Mouse (Mus musculus) neural tube, embryonic 12.5 days (tissue): ENCODE data around the gene Popdc2. TPM values are rescaled to one million over a fixed set of nuclear protein-coding genes. Genes with fewer than 3 reads are reported as not detected.
A peak's percentile ranks its signal among the peaks of the same experiment; 100 is the strongest.
"Not testable (repeated sequence)": the region's sequence is repeated elsewhere in the genome, so short reads cannot be mapped to it uniquely, and the experiment has no call there.

ENCODE experiments used
- ATAC-seq: fragments of 200-750 bp; cut with Nextera tagmentation; 2 replicates; pipeline ENCODE4 v1.8.0; 2017; ENCODE audit warnings: low read depth, mild to moderate bottlenecking, moderate TSS enrichment, moderate library complexity; ENCODE audit not compliant: low FRiP score
- H3K27ac ChIP-seq: fragments of 300-500 bp; sonication (generic); 2 replicates; pipeline ENCODE4 v1.5.1; 2016
- H3K27me3 ChIP-seq: fragments of 300-500 bp; sonication (generic); replicated peaks from 2 replicates; pipeline ENCODE4 v1.6.1; 2016; ENCODE audit warnings: mild to moderate bottlenecking
- H3K36me3 ChIP-seq: fragments of 300-500 bp; sonication (generic); 2 replicates; pipeline ENCODE4 v1.6.1; 2016; ENCODE audit warnings: mild to moderate bottlenecking
- H3K4me1 ChIP-seq: fragments of 300-500 bp; sonication (generic); 2 replicates; pipeline ENCODE4 v1.6.1; 2016
- H3K4me2 ChIP-seq: fragments of 300-500 bp; sonication (generic); replicated peaks from 2 replicates; pipeline ENCODE4 v1.6.1; 2016; ENCODE audit warnings: mild to moderate bottlenecking
- H3K4me3 ChIP-seq: fragments of 300-500 bp; sonication (generic); 2 replicates; pipeline ENCODE4 v1.5.1; 2016
- H3K9ac ChIP-seq: fragments of 300-500 bp; sonication (generic); 2 replicates; pipeline ENCODE4 v1.6.1; 2016; ENCODE audit warnings: mild to moderate bottlenecking
- H3K9me3 ChIP-seq: fragments of 300-500 bp; sonication (generic); 2 replicates; pipeline ENCODE4 v1.6.1; 2016; ENCODE audit warnings: mild to moderate bottlenecking
- WGBS: fragments of 180-500 bp; shearing (Covaris S2); methylation state at CpG from one replicate; pipeline ENCODE4 v1.1.7; 2016; 5-methylcytosine and 5-hydroxymethylcytosine counted together
- polyA plus RNA-seq: library from polyadenylated mRNA; unstranded; fragments of >200 nt; fragmentation: Nextera tagmentation; extraction: Ambion mirVana; gene quantifications from 2 replicates; pipeline ENCODE4 v1.2.1, GENCODE M21; 2016

The Popdc2 gene
- polyA plus RNA-seq: 0.61 and 0.94 TPM in 2 replicates

DNA sequence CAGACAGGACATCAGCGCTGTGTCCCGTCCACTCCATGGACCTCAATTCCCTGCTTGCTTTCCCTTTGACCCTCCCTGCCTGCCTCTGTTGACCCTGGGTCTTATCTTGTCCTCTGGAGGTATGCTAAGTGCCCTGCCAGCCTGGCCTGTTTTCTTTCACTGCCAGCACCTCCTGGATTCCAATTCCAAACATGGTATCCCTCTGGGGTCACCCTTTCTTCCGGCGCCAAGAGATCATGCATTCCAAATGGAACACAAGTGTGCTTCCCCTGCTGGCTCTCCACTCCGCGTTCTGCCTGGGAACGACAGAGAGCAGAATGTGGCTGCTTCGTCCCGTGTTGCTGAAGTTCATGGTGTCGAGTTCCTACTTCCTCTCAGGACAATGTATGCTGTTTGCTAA lies at the start of gene Popdc2:
Gene Popdc2 (plus strand): TSS at position 277 of the 400 bp plus-strand sequence.
- Histone ChIP-seq H3K27ac (no peak within 1 kb of the TSS), H3K27me3 (no peaks in the 10 kb centered on the region), H3K4me1 (0 out of 2 replicates have a peak, but pooled peaks cover 3% of the 10 kb centered on the region), H3K4me2 (no peak within 1 kb of the TSS), H3K4me3 (no peak within 1 kb of the TSS), H3K9ac (no peak within 1 kb of the TSS), H3K36me3 (0 out of 2 replicates have a peak, but pooled peaks cover under 1% of the 10 kb centered on the region), H3K9me3 (no peaks in the 10 kb centered on the region)
- no peak for ATAC-seq
- WGBS: 69% methylated on average over 10 of the region's 10 CpGs

DNA sequence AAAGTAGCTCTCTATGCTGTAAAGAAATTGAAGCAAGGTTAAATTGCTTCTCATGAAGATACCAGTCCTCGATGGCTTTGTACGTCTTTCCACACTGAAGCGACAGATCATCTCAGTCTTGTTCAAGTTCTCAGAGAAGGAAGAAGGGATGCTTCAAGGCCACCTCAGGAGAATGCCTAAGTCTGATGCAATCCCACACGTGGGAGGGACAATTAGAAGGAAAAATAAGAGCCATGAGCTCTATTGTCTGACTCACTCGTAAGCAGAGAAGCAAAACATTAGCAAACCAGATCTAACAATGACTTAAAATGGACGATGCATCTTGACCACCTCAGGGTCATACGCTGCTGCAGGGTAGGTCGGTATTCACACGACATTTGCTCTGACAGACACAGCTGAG lies 43.5 kb upstream of the Popdc2 start:
- no peak overlapping the region for H3K27ac ChIP-seq
- no peak overlapping the region for H3K4me2 ChIP-seq
- no peaks in the 10 kb centered on the region for H3K27me3 ChIP-seq
- no peak overlapping the region for H3K4me3 ChIP-seq
- no peaks in the 10 kb centered on the region for H3K4me1 ChIP-seq
- no peaks in the 10 kb centered on the region for H3K36me3 ChIP-seq
- 83% methylated on average over 9 of the region's 9 CpGs for WGBS
- no peaks in the 10 kb centered on the region for H3K9me3 ChIP-seq
- H3K9ac ChIP-seq: no peak overlapping the region
- ATAC-seq: no peak

DNA sequence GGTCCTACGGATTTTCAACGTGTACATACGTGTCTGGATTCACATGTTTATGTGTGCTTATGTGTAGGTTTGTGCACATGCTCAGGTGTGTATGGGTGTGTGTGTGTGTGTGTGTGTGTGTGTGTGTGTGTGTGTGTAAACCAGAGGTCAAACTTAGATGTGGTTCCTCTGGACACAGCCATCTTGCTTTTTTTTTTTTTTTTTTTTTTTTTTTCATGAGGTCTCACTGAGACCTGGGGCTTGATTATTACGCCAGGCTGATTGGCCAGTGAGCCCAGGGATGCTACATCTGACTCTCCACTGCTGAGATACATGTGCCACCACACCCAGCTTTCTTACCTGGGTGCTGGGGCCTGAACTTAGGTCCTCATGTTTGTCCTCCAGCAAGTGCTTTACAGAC lies 42.9 kb upstream of the Popdc2 start:
- Histone ChIP-seq H3K36me3 (no peaks in the 10 kb centered on the region), H3K27me3 (no peaks in the 10 kb centered on the region), H3K4me1 (no peaks in the 10 kb centered on the region), H3K9ac (no peak overlapping the region), H3K4me3 (no peak overlapping the region), H3K27ac (no peak overlapping the region), H3K4me2 (no peak overlapping the region), H3K9me3 (no peaks in the 10 kb centered on the region)
- no peak for ATAC-seq
- WGBS: 85% methylated on average over 4 of the region's 4 CpGs

DNA sequence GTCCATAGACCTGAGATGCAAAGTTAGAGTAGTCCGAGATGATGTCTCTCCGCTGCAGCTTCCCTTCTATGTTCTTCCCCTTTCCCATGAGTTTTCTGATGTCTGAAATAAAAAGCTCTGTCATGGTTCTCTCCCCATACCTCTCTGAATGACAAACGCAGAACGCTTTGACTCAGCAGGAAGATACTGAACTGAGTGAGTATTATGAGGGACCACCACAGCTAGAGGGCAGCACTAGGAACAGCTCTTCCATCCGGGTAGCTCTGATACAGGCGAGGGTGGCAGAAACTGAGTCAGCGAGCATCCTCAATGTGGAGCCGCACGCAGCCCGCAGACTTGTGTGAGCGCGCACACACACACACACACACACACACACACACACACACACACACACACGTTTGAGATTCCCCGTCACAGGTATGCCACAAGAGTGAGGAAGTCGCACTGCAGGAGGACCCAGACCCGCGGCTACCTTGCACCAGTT lies 40.5 kb upstream of the Popdc2 start:
- Histone ChIP-seq H3K9me3 (no peaks in the 10 kb centered on the region), H3K4me2 (peak overlapping the region; percentile 50), H3K27ac (no peak overlapping the region), H3K36me3 (no peaks in the 10 kb centered on the region), H3K4me1 (no peaks in the 10 kb centered on the region), H3K4me3 (no peak overlapping the region), H3K27me3 (no peaks in the 10 kb centered on the region), H3K9ac (no peak overlapping the region)
- ATAC-seq: peak; percentile 61
- 34% methylated on average over 17 of the region's 17 CpGs for WGBS

DNA sequence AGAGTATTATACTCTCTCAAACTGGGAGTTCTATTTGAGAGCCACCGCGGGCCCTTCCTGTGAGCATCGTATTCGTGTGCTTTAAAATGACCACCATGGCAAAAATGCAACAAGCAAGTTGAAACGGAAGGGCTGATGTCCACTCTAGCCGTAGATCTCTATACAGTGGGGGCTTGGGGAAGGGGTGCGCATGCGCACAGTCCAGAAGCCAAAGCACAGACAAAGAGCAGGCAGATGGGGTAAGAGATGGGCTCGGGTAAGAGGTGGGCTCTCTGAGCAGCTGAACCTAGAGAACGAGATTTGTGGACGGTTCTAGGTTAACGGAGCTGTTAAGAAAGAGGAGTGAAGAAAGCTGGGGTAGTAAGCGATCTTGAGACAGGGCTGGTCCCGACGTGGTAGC lies 37.7 kb upstream of the Popdc2 start:
- Histone ChIP-seq H3K4me3 (no peak overlapping the region), H3K36me3 (no peaks in the 10 kb centered on the region), H3K4me1 (no peaks in the 10 kb centered on the region), H3K27ac (no peak overlapping the region), H3K9ac (no peak overlapping the region), H3K27me3 (no peaks in the 10 kb centered on the region), H3K9me3 (no peaks in the 10 kb centered on the region), H3K4me2 (no peak overlapping the region)
- ATAC-seq: no peak
- WGBS: 93% methylated on average over 15 of the region's 15 CpGs

DNA sequence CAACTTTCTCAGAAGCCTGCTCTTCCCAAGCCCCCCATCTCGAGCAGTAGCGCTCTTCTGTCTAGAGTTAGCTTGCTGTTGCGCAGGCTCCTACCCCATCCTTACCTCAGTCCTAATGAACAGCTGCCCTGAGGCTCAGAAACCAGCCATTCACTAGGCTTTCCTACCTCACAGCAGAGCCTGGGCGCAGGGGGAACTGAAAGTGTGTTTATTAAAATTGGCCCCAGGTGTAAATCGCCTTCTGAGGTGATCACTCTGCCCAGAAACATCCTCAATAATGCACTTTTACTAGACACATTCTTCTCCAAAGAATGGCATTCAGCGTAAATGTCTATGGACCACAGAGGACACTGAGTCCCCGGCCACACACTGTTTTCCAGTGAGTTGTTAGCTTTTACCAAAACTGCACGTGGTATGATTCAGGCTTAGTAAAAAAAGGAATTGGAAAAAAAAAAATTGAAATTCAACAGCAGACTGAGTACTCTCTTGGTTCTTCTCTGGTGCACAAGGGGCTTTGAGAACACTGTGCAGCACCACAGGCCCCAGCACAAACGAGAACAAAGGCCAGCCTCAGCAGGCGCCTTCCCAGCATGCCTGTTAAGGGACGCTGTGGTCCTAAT lies 35.1 kb upstream of the Popdc2 start:
- Histone ChIP-seq H3K27me3 (no peaks in the 10 kb centered on the region), H3K27ac (no peak overlapping the region), H3K9me3 (no peaks in the 10 kb centered on the region), H3K4me1 (no peaks in the 10 kb centered on the region), H3K4me2 (no peak overlapping the region), H3K36me3 (no peaks in the 10 kb centered on the region), H3K4me3 (no peak overlapping the region), H3K9ac (no peak overlapping the region)
- no peak for ATAC-seq
- WGBS: 83% methylated on average over 11 of the region's 11 CpGs

DNA sequence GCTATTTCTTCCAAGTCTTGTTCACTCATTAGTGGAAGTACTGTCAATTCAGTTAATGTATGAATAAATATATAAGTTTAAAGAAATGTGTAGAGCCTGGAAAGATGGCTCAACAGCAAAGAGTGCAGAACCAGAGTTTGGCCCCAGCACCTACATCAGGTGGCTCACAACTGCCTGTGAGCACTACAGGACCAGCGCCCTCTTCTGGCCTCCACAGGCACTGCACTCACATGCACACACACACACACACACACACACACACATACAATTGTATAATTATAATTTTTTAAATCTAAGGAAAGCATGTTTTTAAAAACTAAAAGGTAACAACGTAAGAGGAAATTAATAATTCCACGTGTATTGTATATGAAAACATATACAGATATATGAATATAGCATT lies 32.7 kb upstream of the Popdc2 start:
- H3K4me2 ChIP-seq: no peak overlapping the region
- no peaks in the 10 kb centered on the region for H3K27me3 ChIP-seq
- H3K4me1 ChIP-seq: no peaks in the 10 kb centered on the region
- WGBS: 89% methylated on average over 3 of the region's 3 CpGs
- ATAC-seq: no peak
- no peaks in the 10 kb centered on the region for H3K36me3 ChIP-seq
- no peaks in the 10 kb centered on the region for H3K9me3 ChIP-seq
- H3K4me3 ChIP-seq: no peak overlapping the region
- H3K9ac ChIP-seq: no peak overlapping the region
- H3K27ac ChIP-seq: no peak overlapping the region

DNA sequence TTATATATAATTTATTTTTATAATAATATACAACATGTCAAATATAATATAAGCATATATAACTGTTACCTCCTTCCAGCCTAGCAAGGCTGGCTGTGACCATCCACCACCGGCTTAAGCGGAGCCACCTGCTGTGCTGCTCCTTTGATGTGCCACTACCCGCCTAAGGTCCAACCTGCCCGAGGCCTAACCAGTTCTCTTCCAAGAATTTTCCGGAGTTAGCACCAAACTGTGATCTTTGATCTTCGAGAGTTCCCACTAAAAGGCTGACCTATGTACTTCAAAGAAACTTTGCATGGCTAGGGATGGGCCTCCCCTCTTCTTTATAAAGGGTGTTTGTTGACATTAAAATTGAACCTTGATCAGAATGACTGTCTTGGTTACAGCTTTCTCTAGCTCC lies 27.6 kb upstream of the Popdc2 start:
- no peak for ATAC-seq
- no peaks in the 10 kb centered on the region for H3K4me1 ChIP-seq
- H3K4me2 ChIP-seq: no peak overlapping the region
- no peaks in the 10 kb centered on the region for H3K36me3 ChIP-seq
- H3K9ac ChIP-seq: no peak overlapping the region
- no peaks in the 10 kb centered on the region for H3K9me3 ChIP-seq
- H3K27ac ChIP-seq: no peak overlapping the region
- H3K4me3 ChIP-seq: no peak overlapping the region
- 33% methylated on average over 6 of the region's 6 CpGs for WGBS
- H3K27me3 ChIP-seq: no peaks in the 10 kb centered on the region

DNA sequence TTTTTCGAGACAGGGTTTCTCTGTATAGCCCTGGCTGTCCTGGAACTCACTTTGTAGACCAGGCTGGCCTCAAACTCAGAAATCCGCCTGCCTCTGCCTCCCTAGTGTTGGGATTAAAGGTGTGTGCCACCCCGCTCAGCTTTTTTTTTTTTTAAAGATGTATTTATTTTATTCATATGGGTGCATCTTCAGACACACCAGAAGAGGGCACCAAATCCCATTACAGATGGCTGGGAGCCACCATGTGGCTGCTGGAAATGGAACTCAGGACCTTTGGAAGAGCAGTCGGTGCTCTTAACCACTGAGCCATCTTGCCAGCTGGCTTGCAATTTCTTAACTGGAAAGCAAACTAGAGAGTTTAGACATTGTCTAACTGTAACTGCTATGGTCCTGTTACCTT lies 23.9 kb upstream of the Popdc2 start:
- H3K9ac ChIP-seq, H3K27ac ChIP-seq, H3K9me3 ChIP-seq, H3K4me2 ChIP-seq, ATAC-seq, H3K4me1 ChIP-seq, H3K36me3 ChIP-seq, H3K4me3 ChIP-seq, H3K27me3 ChIP-seq: not testable (repeated sequence)
- WGBS: 91% methylated on average over 4 of the region's 4 CpGs

DNA sequence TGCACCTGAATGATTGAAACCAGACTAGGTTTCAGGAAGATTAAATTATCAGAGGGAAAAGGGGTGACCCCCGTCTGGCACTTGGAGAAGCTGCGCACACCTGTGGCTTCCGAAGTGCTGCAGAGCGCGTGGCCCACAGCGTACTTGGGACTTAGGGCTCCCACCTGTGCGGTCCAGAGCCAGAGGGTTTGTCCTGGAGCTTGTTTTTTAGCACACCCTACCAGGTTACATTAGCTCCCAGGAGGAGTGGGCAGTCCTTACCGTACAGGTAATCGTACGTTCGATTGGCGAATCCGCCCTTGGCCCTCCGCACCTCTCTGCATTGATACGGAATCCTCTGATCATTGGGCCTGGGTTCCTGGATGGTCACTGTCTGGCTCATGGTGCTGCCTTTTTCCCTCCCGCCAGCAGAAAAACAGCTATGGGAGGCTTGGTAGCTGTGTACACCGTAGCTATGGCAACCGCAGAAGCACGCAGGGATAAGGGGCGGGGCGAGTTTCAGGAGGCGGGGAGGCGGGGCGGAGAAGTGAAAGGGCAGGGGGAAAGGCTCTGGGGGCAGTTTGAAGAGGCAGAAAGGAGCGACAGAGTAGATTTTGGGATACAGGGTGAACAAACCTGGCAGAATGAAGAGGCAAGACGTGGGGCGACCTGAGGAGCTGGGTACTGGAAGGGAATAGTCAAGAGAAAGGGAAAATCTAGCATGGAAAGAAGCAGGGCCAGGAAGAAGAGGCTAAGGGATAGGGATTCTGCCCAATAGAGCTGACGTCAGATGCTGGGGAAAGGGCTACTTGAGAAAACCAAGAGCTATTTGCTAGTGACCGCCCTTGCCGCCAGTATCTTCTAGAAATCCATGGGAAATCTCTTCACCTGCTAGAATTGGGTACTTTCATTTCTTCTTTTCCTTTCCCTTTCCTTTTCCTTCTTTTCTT lies 20.3 kb upstream of the Popdc2 start, which contains the start of gene Maats1:
Gene Maats1 (minus strand): TSS at position 748 of the 929 bp plus-strand sequence.
- Histone ChIP-seq H3K9me3 (no peaks in the 10 kb centered on the region), H3K27me3 (no peaks in the 10 kb centered on the region), H3K36me3 (no peaks in the 10 kb centered on the region), H3K9ac (peak within 1 kb of the TSS; percentile 38; the same call in 1 of the 2 replicates), H3K4me1 (peaks cover 9% of the 10 kb centered on the region), H3K27ac (no peak within 1 kb of the TSS), H3K4me3 (peak within 1 kb of the TSS; percentile 29), H3K4me2 (peak within 1 kb of the TSS; percentile 77)
- 12% methylated on average over 30 of the region's 30 CpGs for WGBS
- ATAC-seq: peak; percentile 89

DNA sequence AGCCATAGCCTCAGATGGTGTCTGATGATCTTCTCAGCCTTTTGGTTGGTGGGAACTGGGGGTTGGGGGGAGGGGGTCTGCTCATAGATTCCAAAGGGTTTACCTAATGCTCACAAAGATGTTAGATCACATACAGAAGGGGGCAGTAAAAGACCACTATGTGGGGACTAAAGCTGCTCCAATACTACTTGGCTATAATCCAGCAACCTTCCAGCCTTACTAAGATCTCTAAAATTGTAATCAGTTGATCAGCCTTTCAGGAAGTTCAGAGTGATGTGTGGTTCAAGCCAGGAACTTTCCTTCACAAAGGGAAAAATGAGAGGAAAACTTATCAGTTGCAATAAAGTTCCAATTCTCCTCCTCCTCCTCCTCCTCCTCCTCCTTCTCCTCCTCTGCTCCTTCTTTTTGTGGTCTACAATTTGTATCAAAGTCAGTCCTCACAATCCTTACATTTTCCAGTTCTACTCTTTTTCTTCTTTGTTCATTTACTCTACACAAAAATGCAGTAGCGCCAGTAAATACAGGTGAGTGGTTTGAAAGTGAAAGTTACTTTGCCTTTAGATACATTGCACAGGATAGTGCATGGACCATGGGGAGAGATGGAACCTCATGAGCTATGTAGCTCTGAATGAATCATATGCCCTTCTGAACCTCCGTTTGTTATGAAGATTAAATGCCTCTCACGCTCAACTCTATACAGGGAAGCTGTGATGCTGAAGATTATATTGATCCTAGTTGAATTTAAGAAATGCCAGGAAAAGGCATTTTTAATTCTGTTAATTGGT lies 16.9 kb upstream of the Popdc2 start:
- H3K4me2 ChIP-seq: no peak overlapping the region
- no peak overlapping the region for H3K9ac ChIP-seq
- WGBS: 85% methylated on average over 3 of the region's 3 CpGs
- H3K4me1 ChIP-seq: peaks cover 13% of the 10 kb centered on the region
- H3K36me3 ChIP-seq: peaks cover 8% of the 10 kb centered on the region
- no peak overlapping the region for H3K27ac ChIP-seq
- no peak for ATAC-seq
- no peaks in the 10 kb centered on the region for H3K9me3 ChIP-seq
- H3K27me3 ChIP-seq: no peaks in the 10 kb centered on the region
- H3K4me3 ChIP-seq: no peak overlapping the region
